In genomic region chr6:117129443-117129842, GRCm38 (mm10) we compare ENCODE assay signal across 19 mouse cellular contexts. TPM values are rescaled to one million over a fixed set of nuclear protein-coding genes. Genes with fewer than 3 reads are reported as not detected.
DNase-seq lines count a peak whose midpoint lies in the region; ATAC-seq and TF ChIP-seq lines count a peak whose summit lies in the region.
"Had no signal": no experiment of that assay in that cellular context is flagged by ENCODE, and none has a peak within 500 bp of the region (broad histone marks: within the 10 kb centered on the region; RNA-seq: fewer than 3 reads in every experiment).

No protein-coding gene starts in this region.

- no peaks in the 10 kb centered on the region for H3K9me3 ChIP-seq in hindbrain, postnatal 0 days (ENCODE audit: low read length)
- no peaks in the 10 kb centered on the region for H3K9me3 ChIP-seq in hindbrain, embryonic 10.5 days
- H3K9me3 ChIP-seq in midbrain, postnatal 0 days (ENCODE audit: low read length) = no peaks in the 10 kb centered on the region
- H3K9me3 ChIP-seq in midbrain, embryonic 11.5 days (ENCODE audit: control insufficient read depth, low read length) = no peaks in the 10 kb centered on the region
- no peaks in the 10 kb centered on the region for H3K9me3 ChIP-seq in stomach, embryonic 15.5 days
- H3K9me3 ChIP-seq: forebrain, embryonic 15.5 days had no signal

- no peak overlapping the region for H3K4me2 ChIP-seq in hindbrain, postnatal 0 days (ENCODE audit: low read depth, low read length)
- no peak overlapping the region for H3K4me2 ChIP-seq in midbrain, postnatal 0 days (ENCODE audit: low read depth, low read length, poor library complexity, severe bottlenecking)
- no peak overlapping the region for H3K4me2 ChIP-seq in midbrain, embryonic 11.5 days
- no peak overlapping the region for H3K4me2 ChIP-seq in stomach, embryonic 15.5 days
- H3K4me2 ChIP-seq: forebrain, embryonic 15.5 days; liver, embryonic 11.5 days had no signal

- TF ChIP-seq CTCF in hindbrain, postnatal 0 days (IDR thresholded peaks at IDR 0.05; ENCODE audit: low read depth) = no peak
- no peak for TF ChIP-seq CTCF in midbrain, postnatal 0 days (IDR thresholded peaks at IDR 0.05)

- no peak overlapping the region for H3K4me3 ChIP-seq in hindbrain, postnatal 0 days (ENCODE audit: low read length)
- H3K4me3 ChIP-seq in hindbrain, embryonic 10.5 days = no peak overlapping the region
- no peak overlapping the region for H3K4me3 ChIP-seq in midbrain, postnatal 0 days (ENCODE audit: low read depth, low read length)
- H3K4me3 ChIP-seq in midbrain, embryonic 11.5 days (ENCODE audit: low read depth, low read length) = no peak overlapping the region
- no peak overlapping the region for H3K4me3 ChIP-seq in stomach, embryonic 15.5 days (replicated peaks)
- H3K4me3 ChIP-seq: forebrain, embryonic 15.5 days; layer of hippocampus, adult 2 months had no signal

- no peak overlapping the region for H3K27ac ChIP-seq in hindbrain, postnatal 0 days
- H3K27ac ChIP-seq in hindbrain, embryonic 10.5 days = no peak overlapping the region
- no peak overlapping the region for H3K27ac ChIP-seq in midbrain, postnatal 0 days (ENCODE audit: low read depth, low read length)
- no peak overlapping the region for H3K27ac ChIP-seq in midbrain, embryonic 11.5 days (ENCODE audit: low read depth, low read length)
- H3K27ac ChIP-seq in stomach, embryonic 15.5 days = peak overlapping the region; percentile 40; the same call in 1 of the 2 replicates
- H3K27ac ChIP-seq: forebrain, embryonic 15.5 days; layer of hippocampus, adult 2 months had no signal

- H3K9ac ChIP-seq in hindbrain, postnatal 0 days (replicated peaks; ENCODE audit: low read length) = no peak overlapping the region
- no peak overlapping the region for H3K9ac ChIP-seq in midbrain, postnatal 0 days (replicated peaks; ENCODE audit: low read length, poor library complexity, severe bottlenecking)
- H3K9ac ChIP-seq in midbrain, embryonic 11.5 days (ENCODE audit: low read length) = no peak overlapping the region
- no peak overlapping the region for H3K9ac ChIP-seq in stomach, embryonic 15.5 days
- H3K9ac ChIP-seq: forebrain, embryonic 15.5 days had no signal

- peak; percentile 40 for DNase-seq in hindbrain, postnatal 0 days (ENCODE audit: low spot score)
- no peak for DNase-seq in hindbrain, embryonic 10.5 days (ENCODE audit: low spot score)
- DNase-seq in kidney, postnatal 14 days = peak; percentile 33
- DNase-seq in kidney, adult 9 months = no peak
- peak; percentile 38 for DNase-seq in midbrain, postnatal 0 days (ENCODE audit: low spot score)
- DNase-seq in midbrain, embryonic 11.5 days (ENCODE audit: low spot score, missing footprints) = no peak
- DNase-seq in adrenal gland, adult 2 months = no peak
- DNase-seq: B cell, adult 2 months; cerebellum, adult 8-10 months; gastrocnemius, postnatal 14 days; layer of hippocampus, postnatal 36 days; lung, postnatal 14 days; retina, postnatal 1 day; thymus, postnatal 25 days had no signal

- WGBS in hindbrain, postnatal 0 days = 53% methylated on average over 4 of the region's 4 CpGs
- 78% methylated on average over 4 of the region's 4 CpGs for WGBS in hindbrain, embryonic 10.5 days
- 83% methylated on average over 4 of the region's 4 CpGs for WGBS in midbrain, postnatal 0 days
- 90% methylated on average over 4 of the region's 4 CpGs for WGBS in midbrain, embryonic 11.5 days
- 41% methylated on average over 4 of the region's 4 CpGs for WGBS in stomach, embryonic 15.5 days

- peaks cover 10% of the 10 kb centered on the region; the same call in 1 of the 2 replicates for H3K4me1 ChIP-seq in hindbrain, postnatal 0 days (ENCODE audit: insufficient read depth, low read length)
- H3K4me1 ChIP-seq in hindbrain, embryonic 10.5 days (replicated peaks) = peaks cover 24% of the 10 kb centered on the region
- no peaks in the 10 kb centered on the region for H3K4me1 ChIP-seq in midbrain, postnatal 0 days (ENCODE audit: insufficient read depth, low read length)
- no peaks in the 10 kb centered on the region for H3K4me1 ChIP-seq in midbrain, embryonic 11.5 days (ENCODE audit: control insufficient read depth, insufficient read depth, low read length)
- peaks cover 19% of the 10 kb centered on the region for H3K4me1 ChIP-seq in stomach, embryonic 15.5 days

- H3K27me3 ChIP-seq in hindbrain, postnatal 0 days (ENCODE audit: insufficient read depth, low read length) = no peaks in the 10 kb centered on the region
- no peaks in the 10 kb centered on the region for H3K27me3 ChIP-seq in hindbrain, embryonic 10.5 days (ENCODE audit: insufficient read depth, poor library complexity, severe bottlenecking)
- no peaks in the 10 kb centered on the region for H3K27me3 ChIP-seq in midbrain, postnatal 0 days (ENCODE audit: insufficient read depth, low read length)
- no peaks in the 10 kb centered on the region for H3K27me3 ChIP-seq in midbrain, embryonic 11.5 days (ENCODE audit: control insufficient read depth, insufficient read depth, low read length)
- H3K27me3 ChIP-seq in stomach, embryonic 15.5 days (replicated peaks) = no peaks in the 10 kb centered on the region
- H3K27me3 ChIP-seq: forebrain, embryonic 15.5 days had no signal

- H3K36me3 ChIP-seq in hindbrain, postnatal 0 days (ENCODE audit: insufficient read depth, low read length) = no peaks in the 10 kb centered on the region
- no peaks in the 10 kb centered on the region for H3K36me3 ChIP-seq in hindbrain, embryonic 10.5 days
- no peaks in the 10 kb centered on the region for H3K36me3 ChIP-seq in midbrain, postnatal 0 days (ENCODE audit: insufficient read depth, low read length)
- no peaks in the 10 kb centered on the region for H3K36me3 ChIP-seq in midbrain, embryonic 11.5 days (ENCODE audit: control insufficient read depth, insufficient read depth, low read length)
- no peaks in the 10 kb centered on the region for H3K36me3 ChIP-seq in stomach, embryonic 15.5 days
- H3K36me3 ChIP-seq: forebrain, embryonic 15.5 days had no signal

- no peak for ATAC-seq in hindbrain, postnatal 0 days
- no peak; the same call in 1 of the 2 replicates for ATAC-seq in midbrain, postnatal 0 days (ENCODE audit: low FRiP score)
- ATAC-seq in midbrain, embryonic 11.5 days (ENCODE audit: low FRiP score) = no peak
- no peak for ATAC-seq in stomach, embryonic 15.5 days (ENCODE audit: insufficient read depth, low FRiP score, low read depth)
- ATAC-seq: forebrain, embryonic 15.5 days; midbrain, embryonic 16.5 days had no signal

RNA-seq across cellular contexts. Expression of gene Cxcl12, which starts 38.9 kb away (rescaled TPM):
- 39.2 and 40.3 TPM in 2 replicates for total RNA-seq in hindbrain, postnatal 0 days (2014; rRNA removed)
- 90.9 and 92.2 TPM in 2 replicates for polyA plus RNA-seq in hindbrain, postnatal 0 days (2015; fragmentation: Nextera tagmentation; extraction: Ambion mirVana)
- 63.6 and 67.1 TPM in 2 replicates for polyA plus RNA-seq in hindbrain, embryonic 10.5 days (2016; fragmentation: Nextera tagmentation; extraction: Ambion mirVana)
- total RNA-seq in midbrain, postnatal 0 days (2014; rRNA removed) = 27.8 and 32.8 TPM in 2 replicates
- 68.2 and 79.0 TPM in 2 replicates for polyA plus RNA-seq in midbrain, postnatal 0 days (2015; fragmentation: Nextera tagmentation; extraction: Ambion mirVana)
- polyA plus RNA-seq in midbrain, embryonic 11.5 days (2014; fragmentation: Nextera tagmentation; extraction: Ambion mirVana) = 70.9 and 79.2 TPM in 2 replicates
- 183 and 190 TPM in 2 replicates for polyA plus RNA-seq in stomach, embryonic 15.5 days (2015; fragmentation: Nextera tagmentation; extraction: Ambion mirVana)
- total RNA-seq in adrenal gland, adult 2 months (2021) = 10 to 100 TPM; 51.9 to 67.4 TPM
- polyA plus RNA-seq in adrenal gland, adult 2 months (2012; rRNA removed) = 141 and 151 TPM in 2 replicates

Comparison
In these comparisons a context has a peak if more than half of its experiments do, and no peak if none do; other contexts are left out.
1. DNase-seq: peak in hindbrain, postnatal 0 days (single experiment), kidney, postnatal 14 days (single experiment) and midbrain, postnatal 0 days (single experiment); none in hindbrain, embryonic 10.5 days (single experiment), kidney, adult 9 months (single experiment), midbrain, embryonic 11.5 days (single experiment) and adrenal gland, adult 2 months (single experiment).